Mouse (Mus musculus) neural tube, embryonic 13.5 days (tissue): ENCODE measurements around the gene Rab7. TPM values are rescaled to one million over a fixed set of nuclear protein-coding genes. Genes with fewer than 3 reads are reported as not detected.

Experiments used
- ATAC-seq: fragments of 200-750 bp; cut with Nextera tagmentation; 2 replicates; pipeline ENCODE4 v1.8.0; 2017; ENCODE audit warnings: low read depth, mild to moderate bottlenecking, moderate TSS enrichment, moderate library complexity
- H3K27ac ChIP-seq: fragments of 300-500 bp; sonication (generic); replicated peaks from 2 replicates; pipeline ENCODE4 v1.5.1; 2015; ENCODE audit warnings: moderate library complexity, mild to moderate bottlenecking, inconsistent platforms
- H3K27me3 ChIP-seq: fragments of 300-500 bp; sonication (generic); 2 replicates; pipeline ENCODE4 v1.6.1; 2015; ENCODE audit warnings: mild to moderate bottlenecking, inconsistent platforms
- H3K36me3 ChIP-seq: fragments of 300-500 bp; sonication (generic); 2 replicates; pipeline ENCODE4 v1.6.1; 2015; ENCODE audit warnings: mild to moderate bottlenecking, inconsistent platforms
- H3K4me1 ChIP-seq: fragments of 300-500 bp; sonication (generic); replicated peaks from 2 replicates; pipeline ENCODE4 v1.6.1; 2015; ENCODE audit warnings: inconsistent platforms
- H3K4me2 ChIP-seq: fragments of 300-500 bp; sonication (generic); 2 replicates; pipeline ENCODE4 v1.6.1; 2015; ENCODE audit warnings: inconsistent platforms, mild to moderate bottlenecking, moderate library complexity
- H3K4me3 ChIP-seq: fragments of 300-500 bp; sonication (generic); 2 replicates; pipeline ENCODE4 v1.5.1; 2015; ENCODE audit warnings: mild to moderate bottlenecking, inconsistent platforms
- H3K9ac ChIP-seq: fragments of 300-500 bp; sonication (generic); 2 replicates; pipeline ENCODE4 v1.6.1; 2015; ENCODE audit warnings: moderate library complexity, mild to moderate bottlenecking, inconsistent platforms
- H3K9me3 ChIP-seq: fragments of 300-500 bp; sonication (generic); 2 replicates; pipeline ENCODE4 v1.6.1; 2016; ENCODE audit warnings: inconsistent platforms
- WGBS: fragments of 180-500 bp; shearing (Covaris S2); methylation state at CpG from one replicate; pipeline ENCODE4 v1.1.7; 2015; 5-methylcytosine and 5-hydroxymethylcytosine counted together
- polyA plus RNA-seq: library from polyadenylated mRNA; unstranded; fragments of >200 nt; fragmentation: Nextera tagmentation; extraction: Ambion mirVana; gene quantifications from 2 replicates; pipeline ENCODE4 v1.2.1, GENCODE M21; 2015

Rab7 gene
- polyA plus RNA-seq, 1 experiment from 2014 or later = 327 TPM

- H3K4me3 ChIP-seq = no peak overlapping the region
- WGBS = 79% methylated on average over 6 of the region's 6 CpGs
- no peaks in the 10 kb centered on the region for H3K36me3 ChIP-seq
- no peak overlapping the region for H3K27ac ChIP-seq
- ATAC-seq = no peak
- no peak overlapping the region for H3K4me2 ChIP-seq
- peaks cover 48% of the 10 kb centered on the region for H3K27me3 ChIP-seq
- no peaks in the 10 kb centered on the region for H3K9me3 ChIP-seq
- peaks cover 4% of the 10 kb centered on the region for H3K4me1 ChIP-seq
- H3K9ac ChIP-seq = no peak overlapping the region
Observed at GRCm38 (mm10) chr6:88049008-88049407, 3.9 kb upstream of the Rab7 start.

DNA sequence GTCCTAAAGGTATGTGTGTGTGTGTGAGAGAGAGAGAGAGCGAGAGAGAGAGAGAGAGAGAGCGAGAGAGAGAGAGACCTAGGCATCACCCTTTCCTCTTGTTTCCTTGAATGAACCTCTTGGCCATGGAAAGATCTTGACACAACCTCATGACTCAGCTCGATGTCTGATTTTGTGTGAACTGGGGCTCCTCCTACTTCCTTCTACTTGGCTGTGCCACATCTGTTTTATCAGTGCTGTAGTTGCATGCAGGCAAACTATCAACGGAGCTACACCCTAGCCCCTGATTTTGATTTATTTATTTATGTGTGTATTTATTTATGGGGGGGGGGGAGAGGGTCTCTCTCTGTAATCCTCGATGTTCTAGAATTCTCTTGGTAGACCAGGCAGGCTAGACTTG, 2.8 kb upstream of the Rab7 start:
- Histone ChIP-seq H3K4me3 (no peak overlapping the region), H3K27me3 (peaks cover 40% of the 10 kb centered on the region), H3K9ac (no peak overlapping the region), H3K9me3 (no peaks in the 10 kb centered on the region), H3K27ac (no peak overlapping the region), H3K4me2 (no peak overlapping the region), H3K4me1 (peaks cover 15% of the 10 kb centered on the region), H3K36me3 (no peaks in the 10 kb centered on the region)
- ATAC-seq = no peak
- WGBS = 79% methylated on average over 5 of the region's 5 CpGs

DNA sequence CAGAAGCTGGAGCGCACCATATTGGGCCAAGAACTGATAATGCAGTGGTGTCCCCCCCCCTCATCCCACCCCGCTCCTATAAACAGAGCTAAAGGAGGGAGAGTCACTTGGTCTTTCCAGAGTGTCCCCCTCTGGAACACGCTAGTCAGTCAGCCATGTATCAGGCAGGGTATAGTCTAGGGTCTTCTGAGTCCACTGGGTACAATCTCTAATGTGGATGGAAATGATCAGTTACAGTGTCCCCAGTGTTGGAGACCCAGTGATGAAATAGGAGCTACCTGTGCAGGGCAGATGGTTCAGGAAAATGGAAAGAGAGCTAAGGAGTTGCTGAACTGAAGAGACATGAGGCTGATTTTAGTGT, 316 bp upstream of the Rab7 start:
- Histone ChIP-seq H3K9me3 (no peaks in the 10 kb centered on the region), H3K4me3 (peak overlapping the region; percentile 97), H3K4me2 (peak overlapping the region; percentile 38), H3K4me1 (peaks cover 34% of the 10 kb centered on the region), H3K9ac (no peak overlapping the region), H3K27ac (peak overlapping the region; percentile 93), H3K27me3 (peaks cover 30% of the 10 kb centered on the region), H3K36me3 (no peaks in the 10 kb centered on the region)
- 33% methylated on average over 3 of the region's 3 CpGs for WGBS
- no peak for ATAC-seq

DNA sequence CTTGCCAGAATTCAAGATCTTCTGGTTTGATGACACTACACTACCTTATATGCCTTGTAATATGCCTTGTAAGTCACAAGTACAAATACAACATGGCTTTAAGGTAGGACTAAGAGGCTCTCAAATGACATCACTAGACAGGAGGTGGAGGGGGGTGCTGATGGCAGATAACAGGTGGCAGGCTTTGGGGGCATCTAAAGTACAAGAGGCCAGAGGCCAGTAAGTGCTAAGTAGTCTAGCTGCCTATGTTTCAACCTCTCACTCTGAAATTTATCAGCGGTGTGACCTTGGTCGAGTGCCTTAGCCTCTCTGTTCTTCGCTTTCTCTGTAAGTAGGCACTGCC, 865 bp downstream of the Rab7 start:
- H3K4me2 ChIP-seq = peak overlapping the region; percentile 97
- 2% methylated on average over 3 of the region's 3 CpGs for WGBS
- H3K9me3 ChIP-seq = no peaks in the 10 kb centered on the region
- peaks cover 6% of the 10 kb centered on the region for H3K36me3 ChIP-seq
- peak overlapping the region; percentile 97 for H3K9ac ChIP-seq
- ATAC-seq = peak; percentile 7
- H3K4me3 ChIP-seq = peak overlapping the region; percentile 97
- peaks cover 24% of the 10 kb centered on the region for H3K27me3 ChIP-seq
- H3K27ac ChIP-seq = peak overlapping the region; percentile 93
- H3K4me1 ChIP-seq = peaks cover 34% of the 10 kb centered on the region

DNA sequence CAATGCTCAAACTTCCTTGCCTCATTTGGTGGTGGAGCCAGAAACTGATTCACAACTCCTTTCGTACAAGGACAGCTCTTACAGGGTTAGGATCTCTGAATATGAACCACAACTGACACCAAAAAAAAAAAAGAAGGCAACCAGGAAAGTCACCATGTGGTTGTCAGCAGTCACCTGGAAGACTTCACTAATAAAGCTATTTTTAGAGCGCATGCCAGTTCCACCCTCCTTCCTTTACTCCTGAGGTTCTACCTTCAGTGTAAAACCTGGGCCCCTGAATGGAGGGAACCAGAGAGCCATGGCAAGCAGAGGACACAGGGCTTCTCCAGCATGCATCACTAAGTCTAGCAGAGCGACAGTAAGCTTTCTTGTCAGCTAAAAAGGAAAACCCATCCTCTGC, 2.7 kb downstream of the Rab7 start:
- Histone ChIP-seq H3K4me3 (no peak overlapping the region), H3K27ac (no peak overlapping the region), H3K9ac (no peak overlapping the region), H3K9me3 (no peaks in the 10 kb centered on the region), H3K4me2 (0 out of 2 replicates have a peak overlapping the region, but pooled peaks have one; percentile 97), H3K36me3 (peaks cover 8% of the 10 kb centered on the region), H3K4me1 (peaks cover 34% of the 10 kb centered on the region), H3K27me3 (peaks cover 11% of the 10 kb centered on the region)
- ATAC-seq = no peak
- WGBS = over 99% methylated on average over 3 of the region's 3 CpGs

DNA sequence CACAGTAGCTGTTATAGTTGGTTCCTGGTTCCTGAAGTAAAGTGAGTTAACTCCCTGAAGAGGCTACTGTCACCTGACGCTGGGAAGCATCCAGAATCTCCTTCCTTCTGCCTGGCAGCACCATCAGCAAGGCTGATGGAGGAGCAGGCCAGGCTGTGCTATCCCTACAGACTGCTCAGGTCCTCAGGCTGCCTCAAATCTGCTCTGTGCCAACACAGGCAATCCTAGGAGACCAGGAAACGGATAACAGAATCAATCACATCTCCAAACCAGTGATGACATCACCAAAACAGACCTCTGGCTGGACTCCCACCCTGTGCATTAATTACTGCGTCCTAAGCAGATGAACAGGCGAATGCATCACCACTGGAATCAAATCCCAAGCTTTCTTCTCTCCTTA, 3.8 kb downstream of the Rab7 start:
- Histone ChIP-seq H3K9me3 (no peaks in the 10 kb centered on the region), H3K4me3 (no peak overlapping the region), H3K4me2 (no peak overlapping the region), H3K27ac (no peak overlapping the region), H3K27me3 (no peaks in the 10 kb centered on the region), H3K36me3 (peaks cover 9% of the 10 kb centered on the region), H3K4me1 (peaks cover 34% of the 10 kb centered on the region), H3K9ac (no peak overlapping the region)
- WGBS = 77% methylated on average over 4 of the region's 4 CpGs
- no peak for ATAC-seq

- no peak for ATAC-seq
- Histone ChIP-seq H3K4me2 (no peak overlapping the region), H3K9ac (no peak overlapping the region), H3K9me3 (no peaks in the 10 kb centered on the region), H3K4me3 (no peak overlapping the region), H3K27me3 (no peaks in the 10 kb centered on the region), H3K27ac (no peak overlapping the region), H3K4me1 (peaks cover 34% of the 10 kb centered on the region), H3K36me3 (peaks cover 13% of the 10 kb centered on the region)
- WGBS = 94% methylated on average over 4 of the region's 4 CpGs
Observed at GRCm38 (mm10) chr6:88039426-88039825, 5.6 kb downstream of the Rab7 start.

- 84% methylated on average over 4 of the region's 4 CpGs for WGBS
- Histone ChIP-seq H3K9me3 (no peaks in the 10 kb centered on the region), H3K4me3 (no peak overlapping the region), H3K4me1 (peaks cover 16% of the 10 kb centered on the region), H3K9ac (no peak overlapping the region), H3K4me2 (no peak overlapping the region), H3K27ac (no peak overlapping the region), H3K27me3 (no peaks in the 10 kb centered on the region), H3K36me3 (peaks cover 13% of the 10 kb centered on the region)
- ATAC-seq = no peak
Observed at GRCm38 (mm10) chr6:88037471-88038045, 7.5 kb downstream of the Rab7 start.

- no peak overlapping the region for H3K4me3 ChIP-seq
- 87% methylated on average over 3 of the region's 3 CpGs for WGBS
- H3K4me1 ChIP-seq = no peaks in the 10 kb centered on the region; the same call in 1 of the 2 replicates
- H3K9me3 ChIP-seq = no peaks in the 10 kb centered on the region
- no peak overlapping the region for H3K27ac ChIP-seq
- H3K27me3 ChIP-seq = no peaks in the 10 kb centered on the region
- H3K36me3 ChIP-seq = peaks cover 9% of the 10 kb centered on the region
- H3K9ac ChIP-seq = no peak overlapping the region
- ATAC-seq = no peak
- H3K4me2 ChIP-seq = no peak overlapping the region
Observed at GRCm38 (mm10) chr6:88033504-88033903, 11.6 kb downstream of the Rab7 start.

- ATAC-seq = no peak
- no peak overlapping the region for H3K4me3 ChIP-seq
- no peak overlapping the region for H3K4me2 ChIP-seq
- no peak overlapping the region for H3K9ac ChIP-seq
- 90% methylated on average over 2 of the region's 2 CpGs for WGBS
- no peaks in the 10 kb centered on the region for H3K4me1 ChIP-seq
- H3K27me3 ChIP-seq = no peaks in the 10 kb centered on the region
- peaks cover 13% of the 10 kb centered on the region for H3K36me3 ChIP-seq
- H3K27ac ChIP-seq = no peak overlapping the region
- H3K9me3 ChIP-seq = no peaks in the 10 kb centered on the region
Observed at GRCm38 (mm10) chr6:88030432-88030831, 14.6 kb downstream of the Rab7 start.

DNA sequence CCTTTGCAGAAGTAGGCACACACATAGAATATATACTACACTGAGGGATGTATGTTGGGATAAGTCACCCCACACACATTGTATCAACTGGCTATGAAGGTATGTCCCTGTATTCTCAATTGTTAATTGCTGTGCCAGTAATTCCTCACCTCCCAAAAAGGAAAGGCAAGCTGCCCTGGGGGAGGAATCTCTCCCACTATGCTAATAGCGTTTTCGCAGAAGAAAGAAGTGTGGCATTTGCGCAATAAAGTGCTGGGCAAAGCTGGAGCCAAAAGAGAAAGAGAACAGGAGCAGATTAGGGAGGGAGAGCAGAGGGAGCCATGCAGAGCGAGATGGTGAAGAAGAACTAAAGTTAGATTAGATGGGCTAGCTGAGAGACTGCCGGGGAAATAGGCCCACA, 17.7 kb downstream of the Rab7 start:
- 65% methylated on average over 5 of the region's 5 CpGs for WGBS
- Histone ChIP-seq H3K4me2 (no peak overlapping the region), H3K9ac (no peak overlapping the region), H3K9me3 (no peaks in the 10 kb centered on the region), H3K36me3 (peaks cover 28% of the 10 kb centered on the region), H3K4me1 (no peaks in the 10 kb centered on the region), H3K4me3 (no peak overlapping the region), H3K27ac (no peak overlapping the region), H3K27me3 (no peaks in the 10 kb centered on the region)
- ATAC-seq = no peak

- Histone ChIP-seq H3K27ac (no peak overlapping the region), H3K36me3 (peaks cover 24% of the 10 kb centered on the region; the same call in 1 of the 2 replicates), H3K4me3 (no peak overlapping the region), H3K9ac (no peak overlapping the region), H3K9me3 (no peaks in the 10 kb centered on the region), H3K4me2 (no peak overlapping the region), H3K27me3 (no peaks in the 10 kb centered on the region), H3K4me1 (peaks cover 4% of the 10 kb centered on the region; the same call in 1 of the 2 replicates)
- ATAC-seq = no peak
- 95% methylated on average over 10 of the region's 10 CpGs for WGBS
Observed at GRCm38 (mm10) chr6:88023316-88023890, 21.7 kb downstream of the Rab7 start.

DNA sequence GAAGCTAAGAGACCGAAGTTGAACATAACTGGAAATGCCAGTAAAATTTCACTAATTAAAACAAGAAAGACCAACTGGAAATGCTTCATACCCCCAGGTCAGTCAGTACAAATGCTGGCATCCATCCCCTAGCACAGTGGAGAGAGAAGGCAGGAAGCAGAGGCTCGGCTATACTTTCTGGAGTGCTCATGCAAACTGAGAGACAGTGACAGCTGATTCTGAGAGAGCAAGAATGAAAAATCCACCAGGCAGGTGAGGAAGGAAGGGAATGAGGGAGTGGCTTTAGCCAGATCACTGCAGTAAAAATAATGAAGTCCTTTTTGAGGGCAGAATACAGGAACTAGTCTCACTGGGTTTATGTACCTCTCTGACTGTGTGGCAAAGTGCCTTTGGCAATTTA, 25.9 kb downstream of the Rab7 start:
- H3K27ac ChIP-seq = no peak overlapping the region
- H3K9me3 ChIP-seq = no peaks in the 10 kb centered on the region
- H3K4me1 ChIP-seq = peaks cover 16% of the 10 kb centered on the region; the same call in 1 of the 2 replicates
- no peak overlapping the region for H3K4me3 ChIP-seq
- peaks cover 9% of the 10 kb centered on the region; the same call in 1 of the 2 replicates for H3K36me3 ChIP-seq
- ATAC-seq = no peak
- no peak overlapping the region for H3K9ac ChIP-seq
- H3K4me2 ChIP-seq = no peak overlapping the region
- no peaks in the 10 kb centered on the region for H3K27me3 ChIP-seq
- WGBS = 80% methylated on average over 2 of the region's 2 CpGs
